Mouse (Mus musculus) liver, embryonic 14.5 days (tissue): ENCODE results near the gene Fat3.

Experiments used
- CTCF ChIP-seq: IDR thresholded peaks from 2 replicates; pipeline ENCODE4 v1.5.1; 2016; ENCODE audit warnings: antibody characterized with exemption, low read depth, control low read depth
- EP300 ChIP-seq: IDR thresholded peaks from 2 replicates; pipeline ENCODE4 v1.6.1; 2016; ENCODE audit warnings: antibody characterized with exemption, low read depth

DNA sequence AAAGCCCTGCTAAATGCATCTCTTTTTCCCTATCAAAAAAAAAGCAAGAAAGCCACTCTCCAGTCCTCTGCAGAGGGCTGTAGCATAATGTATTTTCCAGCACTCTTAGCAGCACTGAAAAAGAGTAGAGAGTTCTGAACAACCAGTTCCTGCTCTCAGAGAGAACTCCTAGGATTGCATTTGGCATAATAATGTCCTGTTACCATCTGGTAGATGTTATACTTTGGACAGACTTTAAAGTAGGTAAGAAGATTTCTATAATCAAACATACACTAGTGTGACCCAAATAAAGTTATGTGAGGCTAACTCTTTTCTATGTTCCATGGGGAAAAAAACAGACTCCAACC lies 230.3 kb downstream of the Fat3 start:
- TF ChIP-seq CTCF: no peak
- TF ChIP-seq EP300: no peak
